Mouse (Mus musculus) liver, embryonic 18 days (tissue): ENCODE results near the gene Phlpp1. TPM values are rescaled to one million over a fixed set of nuclear protein-coding genes. Genes with fewer than 3 reads are reported as not detected.

Experiments used
- polyA plus RNA-seq: library from polyadenylated mRNA; depleted of rRNA; stranded (reverse); fragments of >200 nt; gene quantifications from 2 replicates; pipeline ENCODE4 v1.2.3, GENCODE M21; 2012; rRNA removed

Gene Phlpp1
- 1.4 and 1.8 TPM in 2 replicates for polyA plus RNA-seq

GRCm38 (mm10) chr1:106171241-106172220, at the start of gene Phlpp1:
TSS of gene Phlpp1 (plus strand) at chr1:106171752.

Other genes starting within 250 kb of the Phlpp1 start
- 8.1 and 9.2 TPM in 2 replicates for gene Zcchc2, start 181.3 kb upstream of the Phlpp1 start, polyA plus RNA-seq